Mouse (Mus musculus) ES-E14 (cell line): ENCODE results near the gene Mib2.

Source experiments
- CHD2 ChIP-seq: IDR thresholded peaks from 2 replicates; pipeline ENCODE4 v1.6.1; 2014; ENCODE audit warnings: mild to moderate bottlenecking, low read depth, low read length, inconsistent platforms
- ZC3H11A ChIP-seq: IDR thresholded peaks from 2 replicates; pipeline ENCODE4 v1.6.1; 2012; ENCODE audit warnings: low read depth, mild to moderate bottlenecking, inconsistent platforms, low read length, borderline replicate concordance
- ZNF384 ChIP-seq: IDR thresholded peaks from 2 replicates; pipeline ENCODE4 v1.6.1; 2012; ENCODE audit warnings: low read depth, low read length, inconsistent platforms

- TF ChIP-seq CHD2, result no peak
- TF ChIP-seq ZNF384, result no peak
- TF ChIP-seq ZC3H11A, result no peak
These were observed 41.7 kb upstream of the Mib2 start for GRCm38 (mm10) chr4:155710521-155711252.
